Mouse (Mus musculus) ES-E14 (cell line): ENCODE data around the gene Clstn2. TPM values are rescaled to one million over a fixed set of nuclear protein-coding genes. Genes with fewer than 3 reads are reported as not detected.

Experiments
- DNase-seq: peaks from one replicate; pipeline ENCODE4 v3.0.0-alpha.2; 2013; ENCODE audit warnings: low read depth, low spot score
- H3K27ac ChIP-seq: 2 replicates; pipeline ENCODE4 v1.5.1; 2012; ENCODE audit warnings: low read depth, mild to moderate bottlenecking, low read length, moderate library complexity, mixed read lengths; ENCODE audit not compliant: poor library complexity, insufficient read depth, severe bottlenecking
- H3K36me3 ChIP-seq: 2 replicates; pipeline ENCODE4 v1.6.1; 2012; ENCODE audit warnings: mild to moderate bottlenecking, low read length, moderate library complexity, mixed read lengths; ENCODE audit not compliant: control insufficient read depth, poor library complexity, insufficient read depth, severe bottlenecking
- H3K4me1 ChIP-seq, 2 experiments: fragments of 150-350 bp in 1 of 2; sonication (generic) in 1 of 2; 2 replicates each; pipeline ENCODE4 v1.6.1; 2012; ENCODE audit warnings: low read length in 2 of 2, mild to moderate bottlenecking in 1 of 2, mixed read lengths in 1 of 2; ENCODE audit not compliant: control insufficient read depth in 2 of 2, insufficient read depth in 2 of 2, poor library complexity in 1 of 2
- H3K4me3 ChIP-seq, 2 experiments: fragments of 150-350 bp in 1 of 2; sonication (generic) in 1 of 2; 2 replicates each; pipeline ENCODE4 v1.5.1; 2012; ENCODE audit warnings: low read length in 2 of 2, low read depth in 1 of 2, mild to moderate bottlenecking in 1 of 2, mixed read lengths in 1 of 2; ENCODE audit not compliant: insufficient read depth in 1 of 2, poor library complexity in 1 of 2, severe bottlenecking in 1 of 2
- H3K9ac ChIP-seq: 2 replicates; pipeline ENCODE4 v1.6.1; 2012; ENCODE audit warnings: low read depth, mild to moderate bottlenecking, low read length, mixed read lengths; ENCODE audit not compliant: poor library complexity, insufficient read depth, severe bottlenecking
- H3K9me3 ChIP-seq: fragments of 150-350 bp; sonication (generic); 2 replicates; pipeline ENCODE4 v1.6.1; 2012; ENCODE audit warnings: low read depth, mild to moderate bottlenecking, low read length; ENCODE audit not compliant: control insufficient read depth, insufficient read depth
- CHD2 ChIP-seq: IDR thresholded peaks from 2 replicates; pipeline ENCODE4 v1.6.1; 2014; ENCODE audit warnings: mild to moderate bottlenecking, low read depth, low read length, inconsistent platforms
- HCFC1 ChIP-seq: IDR thresholded peaks from 2 replicates; pipeline ENCODE4 v1.6.1; 2012; ENCODE audit warnings: low read length, inconsistent platforms, borderline replicate concordance; ENCODE audit not compliant: insufficient read depth
- MAFK ChIP-seq: IDR thresholded peaks from 2 replicates; pipeline ENCODE4 v1.6.1; 2014; ENCODE audit warnings: mild to moderate bottlenecking, low read depth, low read length, inconsistent platforms; ENCODE audit not compliant: insufficient read depth
- ZC3H11A ChIP-seq: IDR thresholded peaks from 2 replicates; pipeline ENCODE4 v1.6.1; 2012; ENCODE audit warnings: low read depth, mild to moderate bottlenecking, inconsistent platforms, low read length, borderline replicate concordance
- ZNF384 ChIP-seq: IDR thresholded peaks from 2 replicates; pipeline ENCODE4 v1.6.1; 2012; ENCODE audit warnings: low read depth, low read length, inconsistent platforms
- in situ Hi-C, 2 experiments: fragments of 600-800 bp; cut with MboI; formaldehyde crosslinking; loops; one replicate each; pipeline ENCODE4 v1.15.1; 2025; ENCODE audit warnings: low sequenced_read_pairs in 2 of 2, inconsistent platforms in 1 of 2; ENCODE audit not compliant: unreplicated experiment in 2 of 2
- total RNA-seq: library from RNA; depleted of rRNA; stranded (reverse); fragments of 300-350 nt; gene quantifications from 2 replicates; pipeline ENCODE4 v1.2.3, GENCODE M21; 2012

The Clstn2 gene
- total RNA-seq, 1 experiment = 0.89 TPM

DNA sequence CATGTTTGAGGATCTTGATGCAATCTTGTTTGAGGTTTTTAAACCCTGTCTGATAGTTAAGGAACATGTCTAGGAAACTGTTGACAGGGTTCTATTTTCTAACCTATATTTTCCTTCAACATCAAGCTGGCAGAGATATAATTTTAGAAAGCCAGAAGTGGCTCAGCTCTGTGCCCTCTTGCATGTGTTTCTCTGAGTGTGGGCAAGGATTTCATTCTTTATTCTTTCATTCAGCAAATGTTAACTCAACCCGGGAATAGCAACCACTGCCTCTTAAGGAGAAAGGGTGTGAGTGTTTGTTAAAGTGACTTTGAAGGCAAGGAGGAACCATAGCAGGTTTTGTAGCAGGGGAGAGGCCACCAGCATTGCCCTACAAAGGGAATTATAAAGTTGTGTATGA is 337.7 kb downstream of the Clstn2 start:
- Histone ChIP-seq H3K9me3 (no peaks in the 10 kb centered on the region), H3K4me3 (no peak overlapping the region), H3K9ac (no peak overlapping the region), H3K36me3 (no peaks in the 10 kb centered on the region), H3K27ac (no peak overlapping the region), H3K4me1 (no peaks in the 10 kb centered on the region)
- DNase-seq = no peak
- TF ChIP-seq MAFK (no peak), ZC3H11A (no peak), HCFC1 (no peak), ZNF384 (no peak), CHD2 (no peak)
- in situ Hi-C loops = no loop called here

DNA sequence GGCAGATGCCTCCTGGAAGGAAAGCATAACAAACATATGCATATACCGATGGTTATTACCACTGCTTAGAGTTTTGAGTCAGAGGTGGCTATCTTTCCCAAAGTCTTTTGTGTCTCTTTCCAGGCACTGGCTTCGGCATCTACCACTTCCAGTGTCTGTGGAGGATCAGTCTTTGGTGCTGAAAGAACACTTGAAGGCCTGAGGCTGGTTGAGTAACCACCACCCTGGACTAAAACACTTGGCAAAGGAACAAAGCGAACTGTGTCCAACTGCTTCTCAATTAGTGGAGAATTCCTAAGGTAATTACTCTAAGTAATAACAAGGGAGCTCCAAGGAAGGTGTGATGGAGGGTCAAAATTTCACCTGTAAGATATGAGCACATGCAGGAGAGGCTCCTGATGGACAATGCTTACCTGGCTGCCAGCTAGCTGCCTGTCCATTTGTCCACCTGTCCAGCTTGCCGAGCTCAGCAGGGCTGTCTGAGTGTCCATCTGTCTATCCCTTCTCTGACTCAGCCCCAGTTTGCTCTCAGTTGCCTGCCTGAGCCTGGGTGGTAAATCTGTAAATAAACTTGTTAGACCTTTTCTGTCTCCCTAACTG is 346.1 kb downstream of the Clstn2 start:
- Histone ChIP-seq H3K9me3 (no peaks in the 10 kb centered on the region), H3K27ac (no peak overlapping the region), H3K4me3 (no peak overlapping the region), H3K4me1 (no peaks in the 10 kb centered on the region), H3K9ac (no peak overlapping the region), H3K36me3 (no peaks in the 10 kb centered on the region)
- in situ Hi-C loops = no loop called here
- TF ChIP-seq ZNF384 = no peak
- TF ChIP-seq HCFC1 = no peak
- TF ChIP-seq ZC3H11A = no peak
- TF ChIP-seq CHD2 = no peak
- no peak for TF ChIP-seq MAFK
- DNase-seq = no peak

DNA sequence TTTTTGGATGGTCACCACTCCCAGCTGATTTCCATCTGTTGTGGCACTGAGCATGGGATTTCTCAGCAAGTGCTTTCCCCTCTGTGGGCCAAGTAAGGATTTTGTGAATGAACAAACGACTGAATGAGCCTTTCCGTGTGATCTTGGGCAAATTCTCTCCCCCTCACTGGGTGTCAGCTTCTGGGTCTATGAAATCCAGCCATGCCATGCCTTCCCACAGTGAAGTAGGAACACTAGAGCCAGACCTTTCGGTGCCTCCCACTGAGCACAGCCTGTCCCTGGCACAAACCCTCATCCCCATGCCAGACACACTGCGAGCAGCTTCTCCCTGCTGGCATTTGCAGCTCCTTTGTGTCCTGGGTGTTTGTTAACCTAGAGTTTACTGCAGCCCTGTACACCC is 347.3 kb downstream of the Clstn2 start:
- H3K4me1 ChIP-seq = no peaks in the 10 kb centered on the region
- no peak for TF ChIP-seq ZNF384
- H3K4me3 ChIP-seq = no peak overlapping the region
- H3K9me3 ChIP-seq = no peaks in the 10 kb centered on the region
- no peak for DNase-seq
- no peak overlapping the region for H3K9ac ChIP-seq
- no peaks in the 10 kb centered on the region for H3K36me3 ChIP-seq
- H3K27ac ChIP-seq = no peak overlapping the region
- in situ Hi-C loops = no loop called here

DNA sequence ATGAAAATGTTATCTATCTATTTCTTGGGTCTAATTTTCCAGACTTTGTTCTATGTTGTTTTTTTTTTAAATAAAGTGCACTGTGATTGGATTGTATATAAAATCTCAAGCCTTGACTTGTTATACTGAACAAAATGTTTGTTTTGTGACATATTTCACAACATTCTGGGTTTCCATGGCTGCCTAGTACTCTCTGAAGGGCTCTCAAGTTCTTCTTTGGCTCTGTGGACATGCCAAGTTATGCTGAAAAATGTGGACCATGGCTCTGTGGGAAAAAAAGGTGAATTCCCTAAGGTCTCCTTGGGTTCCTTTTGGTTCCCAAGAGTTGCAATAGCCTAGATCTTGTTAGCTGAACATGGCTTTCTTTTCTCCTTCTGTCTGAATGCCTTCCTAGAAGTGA is 353.1 kb downstream of the Clstn2 start:
- H3K4me3 ChIP-seq = no peak overlapping the region
- DNase-seq = no peak
- no peaks in the 10 kb centered on the region for H3K4me1 ChIP-seq
- no peaks in the 10 kb centered on the region for H3K36me3 ChIP-seq
- no peak for TF ChIP-seq CHD2
- no peak for TF ChIP-seq HCFC1
- TF ChIP-seq ZC3H11A = no peak
- TF ChIP-seq ZNF384 = no peak
- TF ChIP-seq MAFK = no peak
- no peak overlapping the region for H3K9ac ChIP-seq
- H3K27ac ChIP-seq = no peak overlapping the region
- in situ Hi-C loops = no loop called here
- no peaks in the 10 kb centered on the region for H3K9me3 ChIP-seq

DNA sequence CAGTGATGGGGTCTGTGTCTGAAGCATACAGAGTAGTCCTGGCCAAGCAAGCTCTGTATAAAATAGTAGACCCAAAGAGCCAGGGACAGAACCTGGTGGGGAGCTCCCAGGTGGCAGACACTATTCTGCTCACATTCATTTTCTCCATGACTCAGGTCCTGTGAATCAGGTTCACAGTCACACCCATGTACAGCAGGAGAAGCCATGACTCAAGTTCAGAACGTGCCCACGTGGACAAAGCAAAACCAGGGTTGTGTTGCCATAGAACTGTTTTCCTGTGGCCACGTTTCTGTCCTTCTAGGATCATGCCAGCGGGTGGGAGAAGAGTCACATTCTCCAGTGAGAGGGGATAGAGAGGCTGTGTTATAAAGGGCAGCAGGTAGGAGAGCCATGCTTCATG is 353.9 kb downstream of the Clstn2 start:
- H3K4me1 ChIP-seq = no peaks in the 10 kb centered on the region
- DNase-seq = no peak
- H3K36me3 ChIP-seq = no peaks in the 10 kb centered on the region
- in situ Hi-C loops = no loop called here
- H3K9me3 ChIP-seq = no peaks in the 10 kb centered on the region
- H3K9ac ChIP-seq = no peak overlapping the region
- no peak overlapping the region for H3K27ac ChIP-seq
- TF ChIP-seq HCFC1 (no peak), MAFK (no peak), ZNF384 (no peak), ZC3H11A (no peak), CHD2 (no peak)
- no peak overlapping the region for H3K4me3 ChIP-seq
